Mouse (Mus musculus): ENCODE data around the gene Fbn1. TPM values are rescaled to one million over a fixed set of nuclear protein-coding genes. Genes with fewer than 3 reads are reported as not detected.

Fbn1 gene
- polyA plus RNA-seq, 1 experiment: 6.5 TPM

DNA sequence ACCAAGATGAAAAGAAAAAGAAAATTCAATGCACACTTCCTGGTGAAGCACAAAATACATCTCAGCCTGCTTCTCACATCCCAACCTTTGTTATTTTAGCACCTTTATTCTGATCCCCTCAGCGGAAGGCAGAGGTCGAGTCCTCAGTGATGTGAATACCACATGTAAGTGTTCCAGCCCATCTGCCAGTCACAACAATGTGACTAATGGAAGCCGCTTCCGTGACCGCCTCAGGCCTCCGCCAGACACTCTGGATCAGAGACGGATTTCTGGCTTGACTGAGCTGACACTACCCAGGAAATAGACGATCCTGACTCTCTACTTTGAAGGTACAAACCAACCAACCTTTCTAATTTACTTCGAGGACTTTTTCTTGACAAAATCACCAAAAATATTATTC lies 22.9 kb downstream of the Fbn1 start:
- DNase-seq: no peak
- WGBS: 51% methylated on average over 9 of the region's 9 CpGs
- no peak overlapping the region for H3K4me3 ChIP-seq (ENCODE audit: insufficient read depth, low read depth, low read length)
- H3K4me1 ChIP-seq (ENCODE audit: control insufficient read depth, insufficient read depth, low read length): no peaks in the 10 kb centered on the region; the same call in 1 of the 2 replicates
- H3K27me3 ChIP-seq (replicated peaks; ENCODE audit: control insufficient read depth, insufficient read depth, low read length): no peaks in the 10 kb centered on the region; the same call in 1 of the 2 replicates
- TF ChIP-seq POLR2A (IDR thresholded peaks at IDR 0.05; ENCODE audit: low read depth, low read length) (no peak), CTCF (conservative IDR thresholded peaks at IDR 0.05; ENCODE audit: insufficient read depth, insufficient read length, low read depth, low read length) (no peak)
- no peaks in the 10 kb centered on the region for H3K36me3 ChIP-seq (ENCODE audit: control insufficient read depth, insufficient read depth, low read length)
- no peak overlapping the region for H3K27ac ChIP-seq (ENCODE audit: insufficient read depth, low read depth, low read length)

DNA sequence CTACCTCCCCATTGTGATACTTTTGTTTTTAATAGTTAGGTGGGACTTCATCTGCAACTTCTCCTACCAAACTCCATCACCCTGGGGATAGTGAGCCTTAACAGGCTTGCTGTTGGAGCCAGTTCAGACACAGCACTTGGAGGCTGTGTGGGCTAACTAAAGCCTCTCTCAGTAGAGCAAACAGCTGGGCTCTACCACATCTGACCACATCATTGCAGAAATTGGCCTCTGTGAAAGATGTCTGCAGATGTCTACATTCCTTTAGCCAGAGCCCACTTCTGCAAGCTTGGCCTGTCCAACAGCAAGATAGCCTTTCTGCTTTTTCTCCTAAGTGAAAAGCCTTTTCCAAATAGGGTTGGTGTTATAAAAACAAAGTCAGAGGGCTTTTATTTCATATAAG lies 23.6 kb downstream of the Fbn1 start:
- no peak for TF ChIP-seq CTCF (conservative IDR thresholded peaks at IDR 0.05; ENCODE audit: insufficient read depth, insufficient read length, low read depth, low read length)
- no peak for TF ChIP-seq POLR2A (IDR thresholded peaks at IDR 0.05; ENCODE audit: low read depth, low read length)
- peak; percentile 19 for DNase-seq
- Histone ChIP-seq H3K27me3 (replicated peaks; ENCODE audit: control insufficient read depth, insufficient read depth, low read length) (no peaks in the 10 kb centered on the region; the same call in 1 of the 2 replicates), H3K4me3 (ENCODE audit: insufficient read depth, low read depth, low read length) (no peak overlapping the region), H3K4me1 (ENCODE audit: control insufficient read depth, insufficient read depth, low read length) (no peaks in the 10 kb centered on the region; the same call in 1 of the 2 replicates), H3K36me3 (ENCODE audit: control insufficient read depth, insufficient read depth, low read length) (no peaks in the 10 kb centered on the region), H3K27ac (ENCODE audit: insufficient read depth, low read depth, low read length) (no peak overlapping the region)

DNA sequence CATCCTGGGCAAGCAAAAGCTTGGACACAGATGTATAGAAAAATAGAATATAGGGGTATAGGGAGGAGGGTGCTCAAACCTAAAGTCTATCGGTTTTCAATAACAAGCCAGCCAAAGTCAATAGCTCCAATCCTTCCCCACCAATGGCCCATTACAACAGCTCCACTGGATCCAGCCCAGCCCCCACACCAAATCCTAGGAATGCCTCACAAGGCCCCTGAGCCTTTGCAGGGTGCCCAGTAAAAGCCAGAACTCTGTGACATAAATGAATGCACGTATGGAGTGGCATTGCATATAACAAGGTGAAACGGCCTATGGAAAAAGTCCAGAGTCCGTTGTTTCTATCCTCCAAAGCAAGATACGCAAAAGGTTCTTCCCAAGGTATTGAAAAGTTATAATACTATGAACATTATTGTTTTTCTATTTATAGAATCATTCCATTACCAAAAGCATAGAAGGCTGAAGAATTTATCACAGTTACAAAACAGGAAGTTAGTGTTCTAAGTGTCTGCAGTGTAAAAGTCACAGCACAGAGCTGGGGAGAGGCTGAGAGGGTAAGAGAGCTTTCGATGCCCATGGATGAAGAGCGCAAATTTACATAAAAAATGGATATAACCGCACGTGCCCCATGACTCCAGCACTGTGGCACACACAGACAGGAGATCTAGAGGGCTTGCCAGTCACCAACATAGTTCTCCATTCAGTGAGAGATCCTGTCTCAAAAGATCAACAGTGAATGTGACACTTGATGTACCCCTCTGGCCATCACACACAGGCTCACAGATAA lies 26.1 kb downstream of the Fbn1 start:
- Histone ChIP-seq H3K27me3 (replicated peaks; ENCODE audit: control insufficient read depth, insufficient read depth, low read length) (no peaks in the 10 kb centered on the region; the same call in 1 of the 2 replicates), H3K4me3 (ENCODE audit: insufficient read depth, low read depth, low read length) (no peak overlapping the region), H3K27ac (ENCODE audit: insufficient read depth, low read depth, low read length) (no peak overlapping the region), H3K36me3 (ENCODE audit: control insufficient read depth, insufficient read depth, low read length) (no peaks in the 10 kb centered on the region), H3K4me1 (ENCODE audit: control insufficient read depth, insufficient read depth, low read length) (no peaks in the 10 kb centered on the region; the same call in 1 of the 2 replicates)
- no peak for DNase-seq
- WGBS: 87% methylated on average over 9 of the region's 9 CpGs
- no peak for TF ChIP-seq POLR2A (IDR thresholded peaks at IDR 0.05; ENCODE audit: low read depth, low read length)
- no peak for TF ChIP-seq CTCF (conservative IDR thresholded peaks at IDR 0.05; ENCODE audit: insufficient read depth, insufficient read length, low read depth, low read length)

DNA sequence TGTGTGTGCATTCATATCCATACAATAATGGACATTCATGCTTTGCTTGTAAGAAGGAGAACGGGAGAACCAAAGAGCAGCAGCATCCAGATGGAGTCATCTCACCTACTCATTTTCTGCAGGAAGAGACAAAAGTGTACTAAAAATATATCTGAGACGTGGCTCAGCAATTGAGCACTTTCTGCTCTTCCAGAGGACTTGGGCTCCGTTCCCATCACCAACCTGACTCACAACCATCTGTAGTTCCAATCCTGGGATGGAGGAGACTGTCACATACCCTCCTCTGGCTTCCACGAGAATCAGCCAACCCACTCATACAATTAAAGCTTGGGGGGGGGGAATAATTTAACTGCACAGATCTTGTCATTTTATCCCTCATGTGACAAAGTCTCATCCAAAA lies 26.7 kb downstream of the Fbn1 start:
- Histone ChIP-seq H3K27me3 (replicated peaks; ENCODE audit: control insufficient read depth, insufficient read depth, low read length) (no peaks in the 10 kb centered on the region; the same call in 1 of the 2 replicates), H3K4me3 (ENCODE audit: insufficient read depth, low read depth, low read length) (no peak overlapping the region), H3K4me1 (ENCODE audit: control insufficient read depth, insufficient read depth, low read length) (no peaks in the 10 kb centered on the region; the same call in 1 of the 2 replicates), H3K27ac (ENCODE audit: insufficient read depth, low read depth, low read length) (no peak overlapping the region), H3K36me3 (ENCODE audit: control insufficient read depth, insufficient read depth, low read length) (no peaks in the 10 kb centered on the region)
- 85% methylated on average over 4 of the region's 4 CpGs for WGBS
- TF ChIP-seq POLR2A (IDR thresholded peaks at IDR 0.05; ENCODE audit: low read depth, low read length): no peak
- TF ChIP-seq CTCF (conservative IDR thresholded peaks at IDR 0.05; ENCODE audit: insufficient read depth, insufficient read length, low read depth, low read length): no peak
- DNase-seq: no peak

- H3K27ac ChIP-seq (ENCODE audit: insufficient read depth, low read depth, low read length): 0 out of 2 replicates have a peak overlapping the region, but pooled peaks have one; percentile 30
- DNase-seq: peak; percentile 9
- 53% methylated on average over 5 of the region's 5 CpGs for WGBS
These were observed 27.7 kb downstream of the Fbn1 start for GRCm38 (mm10) chr2:125480057-125480456.

DNA sequence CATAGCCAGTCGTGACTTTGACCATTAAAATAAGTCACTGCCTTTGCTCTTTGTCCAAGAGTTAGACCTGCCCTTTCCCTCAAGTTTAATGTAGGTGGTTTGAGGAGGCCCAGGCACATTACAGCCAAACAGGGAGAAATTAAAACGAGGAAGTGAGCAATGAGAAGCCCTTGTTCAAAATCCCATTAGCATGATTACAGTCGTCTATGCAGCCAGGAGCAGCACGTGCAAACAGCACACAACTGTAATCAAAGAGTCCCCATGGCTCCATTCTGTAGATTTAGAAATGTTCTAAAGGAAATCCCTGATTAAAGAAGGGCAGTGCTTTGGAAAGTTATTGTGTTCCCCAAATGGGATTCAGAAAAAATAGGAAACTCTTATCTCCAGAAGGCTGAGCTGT lies 29.1 kb downstream of the Fbn1 start:
- no peak overlapping the region for H3K27ac ChIP-seq (ENCODE audit: insufficient read depth, low read depth, low read length)
- H3K27me3 ChIP-seq (replicated peaks; ENCODE audit: control insufficient read depth, insufficient read depth, low read length): no peaks in the 10 kb centered on the region
- no peaks in the 10 kb centered on the region; the same call in 1 of the 2 replicates for H3K4me1 ChIP-seq (ENCODE audit: control insufficient read depth, insufficient read depth, low read length)
- TF ChIP-seq CTCF (conservative IDR thresholded peaks at IDR 0.05; ENCODE audit: insufficient read depth, insufficient read length, low read depth, low read length) (no peak), POLR2A (IDR thresholded peaks at IDR 0.05; ENCODE audit: low read depth, low read length) (no peak)
- H3K4me3 ChIP-seq (ENCODE audit: insufficient read depth, low read depth, low read length): no peak overlapping the region
- DNase-seq: no peak
- no peaks in the 10 kb centered on the region for H3K36me3 ChIP-seq (ENCODE audit: control insufficient read depth, insufficient read depth, low read length)
- WGBS: 61% methylated on average over 4 of the region's 4 CpGs

More at GRCm38 (mm10) chr2:125480057-125480456, 27.7 kb downstream of the Fbn1 start:
- Histone ChIP-seq H3K4me1 (ENCODE audit: control insufficient read depth, insufficient read depth, low read length) (no peaks in the 10 kb centered on the region; the same call in 1 of the 2 replicates), H3K27me3 (replicated peaks; ENCODE audit: control insufficient read depth, insufficient read depth, low read length) (no peaks in the 10 kb centered on the region; the same call in 1 of the 2 replicates), H3K4me3 (ENCODE audit: insufficient read depth, low read depth, low read length) (no peak overlapping the region), H3K36me3 (ENCODE audit: control insufficient read depth, insufficient read depth, low read length) (no peaks in the 10 kb centered on the region)
- TF ChIP-seq CTCF (conservative IDR thresholded peaks at IDR 0.05; ENCODE audit: insufficient read depth, insufficient read length, low read depth, low read length) (no peak), POLR2A (IDR thresholded peaks at IDR 0.05; ENCODE audit: low read depth, low read length) (no peak)

DNA sequence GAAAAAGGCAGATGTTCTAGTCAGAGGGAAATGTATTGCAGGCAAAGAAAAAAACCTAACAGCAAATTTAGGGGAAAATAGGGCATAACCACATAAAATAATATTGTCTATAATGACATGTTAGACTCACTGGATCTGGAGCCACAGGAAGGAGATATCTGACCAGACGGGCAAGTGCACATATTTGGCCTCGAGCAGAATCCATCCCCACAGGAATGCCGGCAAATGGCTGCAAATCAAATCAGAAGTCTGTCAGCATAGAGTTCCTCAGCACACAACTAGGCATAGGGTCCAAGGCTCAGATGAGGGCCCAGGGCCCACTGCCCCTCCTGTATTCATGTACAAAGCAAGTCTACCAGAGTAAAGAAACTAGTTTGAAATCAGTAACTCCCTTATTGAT lies 30.4 kb downstream of the Fbn1 start:
- H3K4me1 ChIP-seq (ENCODE audit: control insufficient read depth, insufficient read depth, low read length): no peaks in the 10 kb centered on the region; the same call in 1 of the 2 replicates
- H3K4me3 ChIP-seq (ENCODE audit: insufficient read depth, low read depth, low read length): no peak overlapping the region
- H3K36me3 ChIP-seq (ENCODE audit: control insufficient read depth, insufficient read depth, low read length): no peaks in the 10 kb centered on the region
- TF ChIP-seq POLR2A (IDR thresholded peaks at IDR 0.05; ENCODE audit: low read depth, low read length) (no peak), CTCF (conservative IDR thresholded peaks at IDR 0.05; ENCODE audit: insufficient read depth, insufficient read length, low read depth, low read length) (no peak)
- no peak overlapping the region for H3K27ac ChIP-seq (ENCODE audit: insufficient read depth, low read depth, low read length)
- DNase-seq: no peak
- WGBS: 73% methylated on average over 3 of the region's 3 CpGs
- no peaks in the 10 kb centered on the region for H3K27me3 ChIP-seq (replicated peaks; ENCODE audit: control insufficient read depth, insufficient read depth, low read length)
